Mouse (Mus musculus) cerebellum, adult 2 months (tissue): ENCODE data around the gene Kcnj3.

Experiments
- CTCF ChIP-seq: fragments of 200-500 bp; IDR thresholded peaks from 2 replicates; pipeline ENCODE4 v1.5.1; 2011; ENCODE audit warnings: low read depth, mild to moderate bottlenecking, control low read depth, low read length, moderate library complexity, borderline replicate concordance; ENCODE audit not compliant: insufficient read depth
- POLR2A ChIP-seq: fragments of 200-500 bp; IDR thresholded peaks from 2 replicates; pipeline ENCODE4 v1.6.1; 2011; ENCODE audit warnings: low read length, control low read depth, borderline replicate concordance; ENCODE audit not compliant: insufficient read depth

GRCm38 (mm10) chr2:55534946-55535345 is 99.2 kb downstream of the Kcnj3 start:
- TF ChIP-seq CTCF (no peak), POLR2A (no peak)
